Mouse (Mus musculus) frontal cortex, postnatal 14 days (tissue): ENCODE data around the gene Klf15.
A peak's percentile ranks its signal among the peaks of the same experiment; 100 is the strongest.

ENCODE experiments used
- DNase-seq, 2 experiments: peaks; one replicate each; pipeline ENCODE4 v3.0.0; 2022; ENCODE audit warnings: low spot score in 2 of 2

Gene Klf15

DNA sequence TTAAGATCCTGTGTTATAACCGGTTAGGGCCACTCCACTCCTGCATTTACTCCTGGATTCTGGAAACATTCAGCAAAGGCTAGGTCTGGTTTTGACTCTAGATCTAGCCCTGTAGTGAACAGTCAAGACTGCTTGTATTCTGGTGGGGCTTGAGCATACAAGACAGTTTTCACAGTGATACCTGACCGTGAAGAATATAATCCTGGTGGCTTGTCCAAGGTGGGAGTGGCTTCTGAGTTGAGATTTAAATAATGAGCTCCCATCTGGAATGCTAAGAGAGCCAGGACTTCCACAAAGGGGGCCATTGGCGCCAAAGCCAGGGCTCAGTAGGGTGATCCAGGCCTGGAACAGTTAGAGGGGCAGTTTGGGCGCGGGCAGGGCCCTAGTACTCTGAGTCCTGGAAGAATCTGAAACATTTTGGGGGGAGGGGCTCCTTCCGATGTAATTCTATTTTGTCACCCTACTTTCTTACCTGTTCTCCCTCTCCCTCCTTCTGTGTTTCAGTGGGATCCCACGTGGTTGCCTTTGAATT lies 1.6 kb downstream of the Klf15 start:
- no peak for DNase-seq

- DNase-seq = no peak
Measured at GRCm38 (mm10) chr6:90465028-90465640, 2.8 kb downstream of the Klf15 start.

DNA sequence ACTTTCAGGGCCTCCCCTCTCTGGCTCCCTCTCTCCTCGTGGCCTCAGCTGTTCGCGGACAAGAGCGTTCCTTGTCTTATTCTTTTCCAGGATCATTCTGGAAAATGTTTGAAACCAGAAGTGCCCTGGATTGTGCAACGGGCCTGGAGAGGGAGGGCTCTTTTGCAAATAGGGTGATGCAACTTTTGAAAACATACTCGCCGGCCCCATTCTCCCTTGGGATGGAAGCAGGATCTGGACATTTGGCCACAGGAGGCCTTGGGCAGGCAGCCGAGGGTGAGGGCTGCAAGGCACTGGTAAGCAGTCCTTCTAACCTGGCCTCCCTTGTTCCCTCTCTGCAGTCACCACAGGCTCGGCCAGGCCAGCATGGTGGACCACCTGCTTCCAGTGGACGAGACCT lies 3.7 kb downstream of the Klf15 start:
- DNase-seq = no peak

DNA sequence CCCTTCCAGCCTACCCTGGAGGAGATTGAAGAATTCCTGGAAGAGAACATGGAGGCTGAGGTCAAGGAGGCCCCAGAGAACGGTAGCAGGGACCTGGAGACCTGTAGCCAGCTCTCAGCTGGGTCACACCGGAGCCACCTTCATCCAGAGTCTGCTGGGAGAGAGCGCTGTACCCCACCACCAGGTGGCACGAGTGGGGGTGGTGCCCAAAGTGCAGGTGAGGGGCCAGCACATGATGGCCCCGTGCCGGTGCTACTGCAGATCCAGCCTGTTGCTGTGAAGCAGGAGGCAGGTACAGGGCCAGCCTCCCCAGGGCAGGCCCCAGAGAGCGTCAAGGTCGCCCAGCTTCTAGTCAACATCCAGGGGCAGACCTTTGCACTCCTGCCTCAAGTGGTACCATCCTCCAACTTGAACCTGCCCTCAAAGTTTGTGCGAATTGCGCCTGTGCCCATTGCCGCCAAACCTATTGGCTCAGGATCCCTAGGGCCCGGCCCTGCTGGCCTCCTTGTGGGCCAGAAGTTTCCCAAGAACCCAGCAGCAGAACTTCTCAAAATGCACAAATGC lies 4.6 kb downstream of the Klf15 start:
- no peak for DNase-seq

DNA sequence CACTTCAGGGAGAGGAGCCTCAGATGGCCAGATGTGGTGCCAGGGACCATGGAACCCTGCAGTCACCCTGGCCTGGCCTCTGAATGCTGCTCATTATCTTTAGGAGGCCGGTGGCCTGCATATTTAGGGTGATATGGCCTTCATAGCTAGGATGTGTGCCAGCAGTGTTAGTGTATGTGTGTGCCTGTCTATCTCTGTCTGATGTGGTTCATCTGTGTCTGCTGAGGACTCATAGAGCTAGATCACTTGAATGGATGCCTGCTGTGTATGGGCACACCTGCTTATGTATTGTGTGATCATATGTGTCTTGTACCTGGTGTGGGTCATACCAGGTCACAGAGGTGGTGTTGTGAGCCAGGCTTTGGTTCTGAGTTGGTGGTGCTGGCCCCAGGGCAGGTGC lies 5.8 kb downstream of the Klf15 start:
- DNase-seq = no peak

DNA sequence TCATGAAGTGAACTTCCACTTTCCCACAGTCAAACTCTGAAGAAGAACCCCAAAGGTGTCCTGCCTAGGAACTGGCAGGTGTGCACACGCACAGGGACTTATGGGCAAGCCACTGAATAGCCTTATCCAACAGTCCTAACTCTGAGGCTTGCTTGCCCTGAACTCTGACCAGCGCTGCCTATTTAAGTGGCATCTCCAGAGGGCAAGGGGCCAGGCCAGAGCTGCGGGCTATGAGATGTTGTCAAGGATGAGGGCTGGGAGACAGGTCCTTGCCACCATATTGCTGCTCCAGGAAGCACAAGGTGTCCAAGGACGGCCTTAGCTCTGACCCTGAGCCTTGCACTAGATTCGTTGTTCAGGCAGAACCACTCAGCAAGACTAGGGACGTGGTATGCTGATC lies 6.7 kb downstream of the Klf15 start:
- DNase-seq = no peak

DNA sequence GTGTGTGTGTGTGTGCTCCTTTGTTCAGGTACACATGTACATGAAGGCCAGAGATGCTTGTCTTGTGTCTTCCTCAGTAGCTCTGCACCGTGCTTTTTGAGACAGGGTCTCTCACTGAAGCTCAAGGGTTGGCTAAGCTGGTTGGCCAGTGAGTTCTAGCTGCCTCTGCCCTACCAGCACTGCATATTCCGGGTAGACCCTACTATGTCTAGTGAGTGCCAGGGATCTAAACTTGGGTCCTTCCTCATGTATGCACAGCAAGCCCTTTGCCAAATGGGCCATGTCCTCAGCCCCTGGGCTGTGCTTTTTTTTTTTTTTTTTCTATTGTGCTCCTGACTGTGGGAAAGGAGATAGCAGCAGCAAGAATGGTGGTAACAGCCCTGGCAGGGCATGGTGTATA lies 7.9 kb downstream of the Klf15 start:
- DNase-seq = no peak

DNA sequence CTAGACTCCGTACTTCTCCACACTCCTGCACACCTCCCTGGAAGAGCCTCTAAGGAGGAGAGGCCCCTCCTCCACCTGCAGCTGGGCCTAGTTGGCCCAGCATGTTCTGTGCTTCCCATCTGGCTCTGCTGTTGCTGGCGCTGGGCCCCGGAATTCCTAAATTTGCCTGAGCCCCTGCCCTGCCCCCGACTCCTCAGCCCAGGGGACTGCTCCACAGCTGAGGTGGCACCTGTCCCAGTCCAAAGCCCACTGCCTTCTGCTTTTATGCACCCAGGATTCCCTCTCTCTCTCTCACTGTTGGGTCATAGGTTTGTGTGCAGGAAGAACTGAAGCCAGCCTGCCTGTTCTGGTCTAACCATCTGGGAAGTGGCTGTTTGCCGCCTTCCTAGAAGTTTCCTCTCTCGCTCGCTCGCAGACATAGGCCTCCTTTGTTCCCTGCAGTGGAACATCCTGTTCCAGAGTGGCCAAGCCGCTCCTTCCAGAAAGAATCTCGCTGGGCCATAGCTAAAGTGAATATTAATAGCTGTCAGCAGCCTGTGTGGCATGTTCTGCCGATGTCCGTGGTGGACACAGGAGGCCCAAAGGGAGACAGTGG lies 8.7 kb downstream of the Klf15 start:
- peak; percentile 46 to 48 for DNase-seq

DNA sequence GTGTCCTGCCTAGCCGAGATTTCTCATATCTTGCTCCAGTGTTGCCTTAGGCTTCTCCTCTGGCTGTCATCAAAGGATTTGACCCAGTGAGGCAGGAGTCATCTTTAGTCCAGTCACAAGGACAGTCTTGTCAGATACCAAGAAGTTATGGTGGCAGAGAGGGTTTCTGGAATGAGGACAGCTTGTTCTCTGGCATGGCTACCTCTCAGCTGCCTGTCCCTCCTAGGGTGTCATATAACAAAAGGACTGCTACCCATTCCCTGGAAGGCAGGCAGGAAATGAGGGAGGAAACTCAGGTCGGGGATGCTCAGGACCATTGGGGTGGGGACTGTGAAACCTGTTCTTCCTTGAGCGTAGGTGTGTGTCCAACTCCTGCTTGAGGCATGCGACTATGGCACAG lies 9.7 kb downstream of the Klf15 start:
- DNase-seq = no peak

DNA sequence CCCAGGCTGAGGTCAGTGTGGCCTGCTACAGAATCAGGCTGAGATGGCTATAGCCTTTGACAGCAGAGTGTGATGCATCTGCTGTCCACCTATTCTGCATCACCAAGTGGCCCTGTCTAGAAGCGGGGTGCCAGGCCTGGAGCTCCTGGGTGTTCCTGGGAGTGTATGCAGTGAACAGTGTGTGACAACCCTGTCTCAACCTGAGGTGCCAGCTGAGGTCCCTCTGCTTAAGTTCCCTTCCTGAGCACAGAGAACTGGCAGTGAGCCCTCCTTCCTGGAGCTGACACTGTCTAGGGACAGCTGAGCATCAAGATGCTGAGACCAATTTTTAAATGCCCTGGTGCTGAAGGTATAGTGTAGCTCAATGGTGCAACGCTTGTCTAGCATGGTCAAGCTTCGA lies 10.3 kb downstream of the Klf15 start:
- no peak for DNase-seq

GRCm38 (mm10) chr6:90473630-90474360 lies 11.4 kb downstream of the Klf15 start:
- DNase-seq = no peak

DNA sequence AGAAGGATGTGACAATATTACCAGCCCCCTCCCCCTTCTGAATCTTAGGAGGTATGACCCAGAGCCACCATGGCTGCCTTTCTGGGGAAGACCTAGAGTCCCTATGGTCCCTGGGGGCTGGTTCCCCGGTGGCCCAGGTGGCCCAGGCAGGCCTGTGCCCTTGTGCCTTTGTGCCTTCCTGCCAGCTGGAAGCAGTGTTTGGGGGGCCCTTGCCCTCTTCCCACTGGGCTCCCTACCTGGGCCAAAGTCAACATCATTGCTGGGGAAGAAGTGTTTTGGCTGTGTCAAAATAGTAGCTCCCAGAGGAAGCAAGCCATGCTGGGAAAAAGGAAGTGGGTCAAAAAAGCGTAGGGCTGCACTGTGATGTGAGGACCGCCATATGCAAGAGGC lies 12.0 kb downstream of the Klf15 start:
- no peak for DNase-seq

DNA sequence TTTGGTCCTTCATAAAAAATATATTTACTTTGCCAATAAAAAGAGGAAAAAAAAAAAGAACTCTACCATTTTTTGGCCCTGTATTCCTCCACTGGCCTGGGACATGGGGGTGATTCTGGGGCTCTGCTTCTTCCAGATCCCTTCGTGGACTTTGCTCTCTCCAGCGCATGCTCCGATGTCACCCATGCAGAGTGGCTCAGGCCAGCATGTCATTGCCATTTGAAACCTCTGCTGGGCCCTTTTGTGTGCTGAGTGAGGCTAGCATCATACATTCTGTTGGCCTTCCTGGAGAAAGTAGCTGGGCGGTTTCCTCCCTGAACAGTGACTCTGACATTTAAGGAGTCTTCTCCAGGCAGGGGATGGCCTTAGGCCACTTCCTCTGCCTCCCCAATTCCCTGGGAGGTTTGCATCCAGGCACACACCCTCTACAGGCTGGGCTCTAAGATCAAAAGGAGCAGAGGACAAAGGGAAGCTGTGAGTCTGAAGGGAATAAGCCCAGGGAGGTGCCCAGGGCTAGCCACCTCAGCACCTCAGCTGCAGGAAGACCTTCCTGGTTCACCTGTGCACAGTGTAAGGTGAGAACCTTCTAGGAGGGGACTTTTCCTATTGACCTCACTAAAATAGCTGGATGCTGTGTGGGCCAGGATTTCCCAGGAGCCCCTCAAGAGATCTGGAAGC lies 12.9 kb downstream of the Klf15 start:
- no peak for DNase-seq

- no peak for DNase-seq
Measured at GRCm38 (mm10) chr6:90475854-90476212, 13.5 kb downstream of the Klf15 start.

DNA sequence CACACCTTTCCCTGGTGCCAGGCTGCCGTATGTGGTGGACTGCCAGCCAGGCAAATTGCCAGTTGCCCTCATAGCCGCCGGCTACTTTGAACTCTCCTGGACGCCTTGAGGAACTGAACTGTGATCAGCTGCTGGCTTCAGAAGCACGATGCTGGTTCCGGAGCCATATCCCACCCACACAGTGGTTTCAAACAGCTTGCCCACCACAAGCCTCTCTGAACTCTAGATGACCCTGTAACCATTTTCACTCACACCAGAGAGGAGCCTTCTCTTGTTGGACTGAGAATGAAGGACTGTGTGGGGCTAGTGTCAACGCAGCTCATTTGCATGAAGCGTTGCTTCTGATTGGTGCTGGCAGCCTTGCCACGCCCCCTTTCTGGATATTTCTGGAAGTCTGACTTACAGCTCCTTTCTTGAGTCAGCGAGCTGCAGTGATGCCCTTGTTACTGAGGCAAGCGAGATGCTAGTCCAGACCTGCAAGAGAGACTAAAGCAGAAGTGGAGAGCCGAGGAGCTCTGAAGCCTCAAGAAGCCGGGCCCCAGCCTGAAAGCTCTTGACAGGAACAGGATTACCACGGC lies 14.7 kb downstream of the Klf15 start:
- peak in 1 of 2 experiments; percentile 38 for DNase-seq

GRCm38 (mm10) chr6:90484249-90484648 lies 21.9 kb downstream of the Klf15 start:
- DNase-seq = no peak

DNA sequence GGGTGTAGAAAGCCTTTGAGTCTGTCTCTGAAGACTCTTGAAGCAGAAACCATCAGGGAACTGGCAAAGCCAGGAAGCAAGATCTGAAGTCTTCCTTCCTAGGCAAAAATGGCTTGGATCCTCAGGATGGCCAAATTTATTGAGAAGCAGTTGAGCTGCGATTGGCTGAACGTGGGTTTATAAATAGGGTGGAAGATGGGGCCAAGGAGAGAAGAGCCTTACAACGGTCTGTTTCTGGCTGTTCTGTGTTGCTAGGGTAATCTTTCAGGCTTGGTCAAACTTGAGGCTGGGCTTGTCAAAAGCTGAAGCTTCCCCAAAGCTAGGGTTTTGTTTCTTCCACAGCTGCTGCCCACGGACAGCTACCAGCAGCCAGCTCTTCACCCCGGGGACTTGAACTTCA lies 22.5 kb downstream of the Klf15 start:
- no peak for DNase-seq

GRCm38 (mm10) chr6:90486176-90486921 lies 24.0 kb downstream of the Klf15 start, which contains the start of gene Aldh1l1:
Gene Aldh1l1, plus strand, starts transcription at chr6:90486427.
- DNase-seq = no peak

DNA sequence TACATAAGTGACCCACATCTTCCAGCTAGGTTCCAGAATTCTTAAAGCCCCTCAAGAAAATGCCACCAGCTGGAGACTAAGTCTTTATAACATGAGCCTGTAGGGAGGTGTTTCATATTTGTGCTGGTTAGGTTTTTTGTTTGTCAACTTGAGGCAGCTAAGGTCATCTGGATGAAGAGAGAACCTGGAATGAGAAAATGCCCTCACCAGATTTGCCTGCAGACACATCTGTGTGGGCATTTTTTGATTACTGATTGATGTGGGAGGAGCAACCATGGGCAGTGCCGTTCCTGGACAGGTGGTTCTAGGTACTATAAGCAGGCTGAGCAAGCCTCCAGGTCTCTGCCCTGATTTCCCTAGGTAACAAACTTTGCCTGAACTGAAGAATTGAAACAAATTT lies 25.2 kb downstream of the Klf15 start:
- no peak for DNase-seq

- no peak for DNase-seq
Measured at GRCm38 (mm10) chr6:90489532-90489931, 27.2 kb downstream of the Klf15 start.

- DNase-seq = no peak
Measured at GRCm38 (mm10) chr6:90490976-90491375, 28.6 kb downstream of the Klf15 start.
